Mouse (Mus musculus): ENCODE measurements at regions not wholly inside any gene's neighbourhood (a gene's known extent, or its start where the extent isn't known, plus 50 kb on each side); places are given as distances from the start of the nearest gene placed in this dataset.

DNA sequence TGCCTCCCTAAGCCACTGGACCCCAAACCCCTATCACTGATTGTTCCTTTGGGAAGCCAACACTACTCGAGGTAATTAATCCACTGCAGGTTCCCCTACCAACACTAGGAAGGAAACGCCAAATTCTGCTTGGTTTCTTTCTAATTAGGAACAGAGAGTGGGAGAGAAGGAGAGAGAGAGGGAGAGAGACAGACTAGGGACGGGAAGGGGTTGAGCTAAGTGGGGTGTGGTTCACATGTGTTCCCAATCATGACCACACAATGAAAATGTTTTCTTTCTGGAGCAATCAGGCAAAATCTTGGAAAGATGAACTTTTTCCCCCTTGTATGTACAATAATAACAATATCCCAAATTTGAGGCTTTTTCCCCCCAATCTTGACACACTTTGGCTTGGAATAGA is 619.3 kb downstream of the Gm826 start:
- no peaks in the 10 kb centered on the region for H3K27me3 ChIP-seq (ENCODE audit: insufficient read depth, low read length)
- no peak overlapping the region for H3K4me3 ChIP-seq (ENCODE audit: low read depth, low read length)
- H3K4me1 ChIP-seq (ENCODE audit: insufficient read depth, low read depth, low read length): no peaks in the 10 kb centered on the region
- peaks cover 26% of the 10 kb centered on the region for H3K9me3 ChIP-seq (replicated peaks)
- no peak for TF ChIP-seq TAL1 (conservative IDR thresholded peaks at IDR 0.05; ENCODE audit: low read depth, low read length)
- TF ChIP-seq CTCF (IDR thresholded peaks at IDR 0.05; ENCODE audit: low read depth, low read length): no peak
- no peak for TF ChIP-seq POLR2AphosphoS5 (IDR thresholded peaks at IDR 0.05; ENCODE audit: insufficient replicate concordance, low read depth, low read length)
- TF ChIP-seq GATA1 (IDR thresholded peaks at IDR 0.05; ENCODE audit: borderline replicate concordance, low read length): no peak
- ATAC-seq (ENCODE audit: extremely low read depth, insufficient number of reproducible peaks, low FRiP score, poor library complexity, severe bottlenecking): no peak
- no peak for DNase-seq (ENCODE audit: low spot score)
- no peaks in the 10 kb centered on the region for H3K36me3 ChIP-seq (replicated peaks)

DNA sequence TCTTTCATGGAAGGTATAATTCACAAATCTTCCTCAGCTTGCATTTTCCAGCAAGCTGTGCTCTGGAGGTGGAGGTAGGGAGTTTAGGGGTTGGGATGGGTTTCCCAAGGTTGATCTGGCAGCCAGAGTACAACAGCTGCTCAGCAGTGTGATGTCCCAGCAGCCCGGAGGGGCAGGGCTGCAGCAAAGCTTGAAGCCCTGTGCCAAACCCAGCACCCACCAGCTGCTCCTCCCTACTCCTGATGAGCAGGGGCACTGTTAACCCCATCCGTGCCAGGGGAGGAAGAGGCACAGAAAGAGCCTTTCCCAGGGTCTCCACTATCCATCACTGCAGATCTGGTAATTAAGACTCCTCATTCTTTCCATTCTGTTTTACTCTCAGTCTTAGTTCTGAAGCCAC is 615.2 kb downstream of the Gm826 start:
- TF ChIP-seq CTCF (IDR thresholded peaks at IDR 0.05; ENCODE audit: low read depth, low read length) (no peak), GATA2 (IDR thresholded peaks at IDR 0.05; ENCODE audit: borderline replicate concordance, low read depth, low read length) (no peak), GATA1 (IDR thresholded peaks at IDR 0.05; ENCODE audit: borderline replicate concordance, low read length) (no peak), TAL1 (conservative IDR thresholded peaks at IDR 0.05; ENCODE audit: low read depth, low read length) (no peak), POLR2AphosphoS5 (IDR thresholded peaks at IDR 0.05; ENCODE audit: insufficient replicate concordance, low read depth, low read length) (no peak)
- Histone ChIP-seq H3K9me3 (replicated peaks) (peaks cover 22% of the 10 kb centered on the region), H3K4me3 (ENCODE audit: low read depth, low read length) (no peak overlapping the region), H3K4me1 (ENCODE audit: insufficient read depth, low read depth, low read length) (no peaks in the 10 kb centered on the region), H3K36me3 (replicated peaks) (no peaks in the 10 kb centered on the region), H3K27me3 (ENCODE audit: insufficient read depth, low read length) (no peaks in the 10 kb centered on the region)
- ATAC-seq (ENCODE audit: extremely low read depth, insufficient number of reproducible peaks, low FRiP score, poor library complexity, severe bottlenecking) (no peak), DNase-seq (ENCODE audit: low spot score) (no peak)

GRCm38 (mm10) chr2:159725158-159726076 is 608.5 kb downstream of the Gm826 start:
- no peaks in the 10 kb centered on the region for H3K27me3 ChIP-seq (ENCODE audit: insufficient read depth, low read length)
- no peaks in the 10 kb centered on the region for H3K36me3 ChIP-seq (replicated peaks)
- no peaks in the 10 kb centered on the region for H3K4me1 ChIP-seq (ENCODE audit: insufficient read depth, low read depth, low read length)
- TF ChIP-seq GATA1 (IDR thresholded peaks at IDR 0.05; ENCODE audit: borderline replicate concordance, low read length) (no peak), CTCF (IDR thresholded peaks at IDR 0.05; ENCODE audit: low read depth, low read length) (no peak), TAL1 (conservative IDR thresholded peaks at IDR 0.05; ENCODE audit: low read depth, low read length) (no peak), GATA2 (IDR thresholded peaks at IDR 0.05; ENCODE audit: borderline replicate concordance, low read depth, low read length) (no peak), POLR2AphosphoS5 (IDR thresholded peaks at IDR 0.05; ENCODE audit: insufficient replicate concordance, low read depth, low read length) (no peak)
- H3K9me3 ChIP-seq (replicated peaks): peaks cover 14% of the 10 kb centered on the region
- DNase-seq (ENCODE audit: low spot score): no peak
- no peak for ATAC-seq (ENCODE audit: extremely low read depth, insufficient number of reproducible peaks, low FRiP score, poor library complexity, severe bottlenecking)
- no peak overlapping the region for H3K4me3 ChIP-seq (ENCODE audit: low read depth, low read length)

- Histone ChIP-seq H3K9me3 (replicated peaks) (peaks cover 21% of the 10 kb centered on the region), H3K4me3 (ENCODE audit: low read depth, low read length) (no peak overlapping the region), H3K27me3 (ENCODE audit: insufficient read depth, low read length) (no peaks in the 10 kb centered on the region), H3K36me3 (replicated peaks) (no peaks in the 10 kb centered on the region), H3K4me1 (ENCODE audit: insufficient read depth, low read depth, low read length) (no peaks in the 10 kb centered on the region)
- DNase-seq (ENCODE audit: low spot score): no peak
- TF ChIP-seq CTCF (IDR thresholded peaks at IDR 0.05; ENCODE audit: low read depth, low read length) (no peak), GATA2 (IDR thresholded peaks at IDR 0.05; ENCODE audit: borderline replicate concordance, low read depth, low read length) (no peak), TAL1 (conservative IDR thresholded peaks at IDR 0.05; ENCODE audit: low read depth, low read length) (no peak), GATA1 (IDR thresholded peaks at IDR 0.05; ENCODE audit: borderline replicate concordance, low read length) (no peak)
- ATAC-seq (ENCODE audit: extremely low read depth, insufficient number of reproducible peaks, low FRiP score, poor library complexity, severe bottlenecking): no peak
These were observed 604.7 kb downstream of the Gm826 start for GRCm38 (mm10) chr2:159729301-159729700.

DNA sequence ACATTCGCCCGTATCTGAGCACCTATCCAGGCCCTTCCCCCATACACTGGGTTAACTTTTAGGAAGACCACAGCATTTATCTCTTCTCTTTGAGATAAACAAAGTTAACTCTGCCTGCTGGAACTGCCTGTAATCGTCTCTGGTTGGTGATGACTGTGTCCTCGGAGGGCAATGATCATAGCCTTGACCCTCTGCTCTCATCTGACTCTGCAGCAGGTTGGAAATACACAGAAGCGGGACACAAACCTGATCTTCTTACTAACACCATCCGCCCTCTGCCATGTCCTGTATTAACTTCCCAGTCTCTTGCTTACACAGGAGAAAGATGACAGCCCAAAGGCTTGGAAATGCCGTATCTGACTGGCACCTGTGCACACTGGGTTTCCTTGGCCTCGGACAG is 603.7 kb downstream of the Gm826 start:
- DNase-seq (ENCODE audit: low spot score) (no peak), ATAC-seq (ENCODE audit: extremely low read depth, insufficient number of reproducible peaks, low FRiP score, poor library complexity, severe bottlenecking) (no peak)
- H3K9me3 ChIP-seq (replicated peaks): peaks cover 19% of the 10 kb centered on the region
- TF ChIP-seq CTCF (IDR thresholded peaks at IDR 0.05; ENCODE audit: low read depth, low read length) (no peak), GATA2 (IDR thresholded peaks at IDR 0.05; ENCODE audit: borderline replicate concordance, low read depth, low read length) (no peak), TAL1 (conservative IDR thresholded peaks at IDR 0.05; ENCODE audit: low read depth, low read length) (no peak), GATA1 (IDR thresholded peaks at IDR 0.05; ENCODE audit: borderline replicate concordance, low read length) (no peak), POLR2AphosphoS5 (IDR thresholded peaks at IDR 0.05; ENCODE audit: insufficient replicate concordance, low read depth, low read length) (no peak)
- no peaks in the 10 kb centered on the region for H3K4me1 ChIP-seq (ENCODE audit: insufficient read depth, low read depth, low read length)
- H3K27me3 ChIP-seq (ENCODE audit: insufficient read depth, low read length): no peaks in the 10 kb centered on the region
- H3K4me3 ChIP-seq (ENCODE audit: low read depth, low read length): no peak overlapping the region
- no peaks in the 10 kb centered on the region for H3K36me3 ChIP-seq (replicated peaks)

DNA sequence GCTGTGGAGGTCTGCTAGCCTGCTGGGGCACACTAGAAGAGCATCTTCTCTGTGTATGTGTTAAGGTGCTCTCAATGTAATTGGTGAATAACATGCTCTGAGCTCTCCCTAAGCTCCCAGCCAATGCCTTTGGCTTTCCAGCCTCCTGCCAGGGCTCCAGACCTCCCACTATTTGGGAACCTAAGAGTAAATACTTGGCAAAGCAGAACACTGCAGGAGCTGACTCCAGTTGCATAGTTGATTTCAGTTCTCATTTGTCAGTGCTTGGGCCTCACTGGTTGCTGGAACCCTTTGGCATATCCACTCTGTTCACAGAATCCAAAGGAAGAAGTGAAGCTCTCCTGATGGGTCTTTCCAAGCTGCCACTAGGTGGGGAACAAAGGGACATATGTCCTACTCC is 602.7 kb downstream of the Gm826 start:
- H3K27me3 ChIP-seq (ENCODE audit: insufficient read depth, low read length): no peaks in the 10 kb centered on the region
- no peak overlapping the region for H3K4me3 ChIP-seq (ENCODE audit: low read depth, low read length)
- no peak for DNase-seq (ENCODE audit: low spot score)
- H3K36me3 ChIP-seq (replicated peaks): no peaks in the 10 kb centered on the region
- H3K4me1 ChIP-seq (ENCODE audit: insufficient read depth, low read depth, low read length): no peaks in the 10 kb centered on the region
- H3K9me3 ChIP-seq (replicated peaks): peaks cover 16% of the 10 kb centered on the region
- no peak for ATAC-seq (ENCODE audit: extremely low read depth, insufficient number of reproducible peaks, low FRiP score, poor library complexity, severe bottlenecking)
- TF ChIP-seq TAL1 (conservative IDR thresholded peaks at IDR 0.05; ENCODE audit: low read depth, low read length) (no peak), GATA1 (IDR thresholded peaks at IDR 0.05; ENCODE audit: borderline replicate concordance, low read length) (no peak), POLR2AphosphoS5 (IDR thresholded peaks at IDR 0.05; ENCODE audit: insufficient replicate concordance, low read depth, low read length) (no peak), CTCF (IDR thresholded peaks at IDR 0.05; ENCODE audit: low read depth, low read length) (no peak), GATA2 (IDR thresholded peaks at IDR 0.05; ENCODE audit: borderline replicate concordance, low read depth, low read length) (no peak)

Data from G1E (cell line).